Mouse (Mus musculus): ENCODE measurements at regions not wholly inside any gene's neighbourhood (a gene's known extent, or its start where the extent isn't known, plus 50 kb on each side); places are given as distances from the start of the nearest gene placed in this dataset.

- Histone ChIP-seq H3K4me2 (replicated peaks; ENCODE audit: low read depth, low read length) (no peak overlapping the region), H3K9ac (ENCODE audit: low read depth, low read length) (no peak overlapping the region), H3K36me3 (ENCODE audit: control insufficient read depth, insufficient read depth, low read length) (no peaks in the 10 kb centered on the region), H3K4me1 (replicated peaks; ENCODE audit: control insufficient read depth, insufficient read depth, low read length) (no peaks in the 10 kb centered on the region), H3K4me3 (ENCODE audit: low read depth, low read length) (no peak overlapping the region), H3K9me3 (ENCODE audit: control insufficient read depth, low read length) (no peaks in the 10 kb centered on the region), H3K27ac (ENCODE audit: low read depth, low read length) (no peak overlapping the region), H3K27me3 (ENCODE audit: control insufficient read depth, insufficient read depth, low read length) (no peaks in the 10 kb centered on the region)
- DNase-seq (ENCODE audit: low spot score) (no peak), ATAC-seq (ENCODE audit: low FRiP score) (no peak)
- 69% methylated on average over 3 of the region's 3 CpGs for WGBS
These were observed 57.7 kb upstream of the Sez6l start for GRCm38 (mm10) chr5:112634701-112635100.

GRCm38 (mm10) chr5:112631766-112632165, 54.8 kb upstream of the Sez6l start:
- Histone ChIP-seq H3K27ac (ENCODE audit: low read depth, low read length) (no peak overlapping the region), H3K9ac (ENCODE audit: low read depth, low read length) (no peak overlapping the region), H3K9me3 (ENCODE audit: control insufficient read depth, low read length) (no peaks in the 10 kb centered on the region), H3K4me1 (replicated peaks; ENCODE audit: control insufficient read depth, insufficient read depth, low read length) (no peaks in the 10 kb centered on the region), H3K4me2 (replicated peaks; ENCODE audit: low read depth, low read length) (no peak overlapping the region), H3K27me3 (ENCODE audit: control insufficient read depth, insufficient read depth, low read length) (no peaks in the 10 kb centered on the region), H3K36me3 (ENCODE audit: control insufficient read depth, insufficient read depth, low read length) (no peaks in the 10 kb centered on the region), H3K4me3 (ENCODE audit: low read depth, low read length) (no peak overlapping the region)
- WGBS = 12% methylated on average over 7 of the region's 7 CpGs
- no peak for ATAC-seq (ENCODE audit: low FRiP score)
- peak; percentile 44 for DNase-seq (ENCODE audit: low spot score)

GRCm38 (mm10) chr5:112629656-112630055, 52.7 kb upstream of the Sez6l start:
- H3K27ac ChIP-seq (ENCODE audit: low read depth, low read length) = no peak overlapping the region

GRCm38 (mm10) chr5:112628073-112628790, 51.2 kb upstream of the Sez6l start:
- Histone ChIP-seq H3K36me3 (ENCODE audit: control insufficient read depth, insufficient read depth, low read length) (no peaks in the 10 kb centered on the region), H3K27me3 (ENCODE audit: control insufficient read depth, insufficient read depth, low read length) (no peaks in the 10 kb centered on the region), H3K27ac (ENCODE audit: low read depth, low read length) (no peak overlapping the region), H3K9me3 (ENCODE audit: control insufficient read depth, low read length) (no peaks in the 10 kb centered on the region), H3K9ac (ENCODE audit: low read depth, low read length) (no peak overlapping the region), H3K4me1 (replicated peaks; ENCODE audit: control insufficient read depth, insufficient read depth, low read length) (no peaks in the 10 kb centered on the region; the same call in 1 of the 2 replicates), H3K4me3 (ENCODE audit: low read depth, low read length) (no peak overlapping the region), H3K4me2 (replicated peaks; ENCODE audit: low read depth, low read length) (no peak overlapping the region)
- 25% methylated on average over 18 of the region's 18 CpGs for WGBS
- DNase-seq (ENCODE audit: low spot score) = peak; percentile 18
- no peak for ATAC-seq (ENCODE audit: low FRiP score)

More at GRCm38 (mm10) chr5:112629656-112630055, 52.7 kb upstream of the Sez6l start:
- no peak for ATAC-seq (ENCODE audit: low FRiP score)
- Histone ChIP-seq H3K4me3 (ENCODE audit: low read depth, low read length) (no peak overlapping the region), H3K27me3 (ENCODE audit: control insufficient read depth, insufficient read depth, low read length) (no peaks in the 10 kb centered on the region), H3K36me3 (ENCODE audit: control insufficient read depth, insufficient read depth, low read length) (no peaks in the 10 kb centered on the region), H3K4me1 (replicated peaks; ENCODE audit: control insufficient read depth, insufficient read depth, low read length) (no peaks in the 10 kb centered on the region; the same call in 1 of the 2 replicates), H3K9me3 (ENCODE audit: control insufficient read depth, low read length) (no peaks in the 10 kb centered on the region), H3K9ac (ENCODE audit: low read depth, low read length) (no peak overlapping the region), H3K4me2 (replicated peaks; ENCODE audit: low read depth, low read length) (no peak overlapping the region)
- 76% methylated on average over 2 of the region's 2 CpGs for WGBS
- no peak for DNase-seq (ENCODE audit: low spot score)

- DNase-seq (ENCODE audit: low spot score) (peak; percentile 14), ATAC-seq (ENCODE audit: low FRiP score) (no peak)
- H3K9me3 ChIP-seq (ENCODE audit: control insufficient read depth, low read length) = no peaks in the 10 kb centered on the region
- no peaks in the 10 kb centered on the region; the same call in 1 of the 2 replicates for H3K4me1 ChIP-seq (replicated peaks; ENCODE audit: control insufficient read depth, insufficient read depth, low read length)
- H3K27ac ChIP-seq (ENCODE audit: low read depth, low read length) = no peak overlapping the region
- 63% methylated on average over 14 of the region's 14 CpGs for WGBS
- H3K36me3 ChIP-seq (ENCODE audit: control insufficient read depth, insufficient read depth, low read length) = no peaks in the 10 kb centered on the region
- H3K4me2 ChIP-seq (replicated peaks; ENCODE audit: low read depth, low read length) = no peak overlapping the region
- no peak overlapping the region for H3K9ac ChIP-seq (ENCODE audit: low read depth, low read length)
- no peaks in the 10 kb centered on the region for H3K27me3 ChIP-seq (ENCODE audit: control insufficient read depth, insufficient read depth, low read length)
- H3K4me3 ChIP-seq (ENCODE audit: low read depth, low read length) = no peak overlapping the region
These were observed 50.3 kb upstream of the Sez6l start for GRCm38 (mm10) chr5:112627305-112627704.
